In genomic region chr11:69326408-69327156, GRCm38 (mm10) we compare ENCODE assay signal across 8 mouse cellular contexts. TPM values are rescaled to one million over a fixed set of nuclear protein-coding genes. Genes with fewer than 3 reads are reported as not detected.
A peak's percentile ranks its signal among the peaks of the same experiment; 100 is the strongest.
DNase-seq lines count a peak whose midpoint lies in the region; ATAC-seq and TF ChIP-seq lines count a peak whose summit lies in the region.

No protein-coding gene starts in this region.

- DNase-seq in heart, adult 8-10 months (ENCODE audit: low spot score): no peak
- DNase-seq in G1E (ENCODE audit: low spot score): no peak
- DNase-seq in kidney, postnatal 14 days: peak; percentile 47
- DNase-seq in urinary bladder, postnatal 4 days (ENCODE audit: low spot score in 2 of 2): no peak

- peaks cover 37% of the 10 kb centered on the region for H3K27me3 ChIP-seq in heart, embryonic 12.5 days (replicated peaks)
- peaks cover 50% of the 10 kb centered on the region for H3K27me3 ChIP-seq in G1E (ENCODE audit: insufficient read depth, low read length)
- peaks cover 22% of the 10 kb centered on the region for H3K27me3 ChIP-seq in embryonic facial prominence, embryonic 15.5 days
- H3K27me3 ChIP-seq in neural tube, embryonic 12.5 days (replicated peaks): peaks cover 17% of the 10 kb centered on the region

- peak overlapping the region; percentile 56 for H3K4me3 ChIP-seq in heart, embryonic 12.5 days
- H3K4me3 ChIP-seq in G1E (ENCODE audit: low read depth, low read length): peak overlapping the region; percentile 73
- peak overlapping the region; percentile 51 for H3K4me3 ChIP-seq in embryonic facial prominence, embryonic 15.5 days (replicated peaks)
- H3K4me3 ChIP-seq in neural tube, embryonic 12.5 days: peak overlapping the region; percentile 54

- H3K4me2 ChIP-seq in heart, embryonic 12.5 days: peak overlapping the region; percentile 92
- H3K4me2 ChIP-seq in embryonic facial prominence, embryonic 15.5 days (replicated peaks): peak overlapping the region; percentile 89
- peak overlapping the region; percentile 94 for H3K4me2 ChIP-seq in neural tube, embryonic 12.5 days (replicated peaks)

- no peaks in the 10 kb centered on the region for H3K9me3 ChIP-seq in heart, embryonic 12.5 days (replicated peaks)
- no peaks in the 10 kb centered on the region for H3K9me3 ChIP-seq in G1E (replicated peaks)
- H3K9me3 ChIP-seq in embryonic facial prominence, embryonic 15.5 days (replicated peaks): no peaks in the 10 kb centered on the region
- no peaks in the 10 kb centered on the region for H3K9me3 ChIP-seq in neural tube, embryonic 12.5 days

- ATAC-seq in heart, embryonic 12.5 days (ENCODE audit: insufficient number of reproducible peaks, low FRiP score): no peak
- ATAC-seq in G1E (ENCODE audit: extremely low read depth, insufficient number of reproducible peaks, low FRiP score, poor library complexity, severe bottlenecking): no peak
- no peak for ATAC-seq in embryonic facial prominence, embryonic 15.5 days (ENCODE audit: insufficient number of reproducible peaks, low FRiP score, low TSS enrichment, low read depth)
- ATAC-seq in neural tube, embryonic 12.5 days (ENCODE audit: low FRiP score, low read depth): 0 out of 2 replicates have a peak, but pooled peaks have one; percentile 4
- ATAC-seq in activated CD4-positive, CD25-positive, alpha-beta regulatory T cell, adult 4 months: no peak

- no peak for TF ChIP-seq CTCF in G1E (IDR thresholded peaks at IDR 0.05; ENCODE audit: low read depth, low read length)

- no peak overlapping the region for H3K27ac ChIP-seq in heart, embryonic 12.5 days (ENCODE audit: poor library complexity, severe bottlenecking)
- no peak overlapping the region for H3K27ac ChIP-seq in embryonic facial prominence, embryonic 15.5 days (replicated peaks)
- no peak overlapping the region; the same call in 1 of the 2 replicates for H3K27ac ChIP-seq in neural tube, embryonic 12.5 days

- H3K36me3 ChIP-seq in heart, embryonic 12.5 days: no peaks in the 10 kb centered on the region
- peaks cover 12% of the 10 kb centered on the region for H3K36me3 ChIP-seq in G1E (replicated peaks)
- no peaks in the 10 kb centered on the region for H3K36me3 ChIP-seq in embryonic facial prominence, embryonic 15.5 days
- no peaks in the 10 kb centered on the region for H3K36me3 ChIP-seq in neural tube, embryonic 12.5 days

- 1% methylated on average over 45 of the region's 45 CpGs for WGBS in heart, embryonic 12.5 days
- WGBS in embryonic facial prominence, embryonic 15.5 days: under 1% methylated on average over 45 of the region's 45 CpGs
- WGBS in neural tube, embryonic 12.5 days: 2% methylated on average over 45 of the region's 45 CpGs

- peaks cover 50% of the 10 kb centered on the region for H3K4me1 ChIP-seq in heart, embryonic 12.5 days (replicated peaks)
- H3K4me1 ChIP-seq in G1E (ENCODE audit: insufficient read depth, low read depth, low read length): peaks cover 51% of the 10 kb centered on the region
- peaks cover 50% of the 10 kb centered on the region for H3K4me1 ChIP-seq in embryonic facial prominence, embryonic 15.5 days
- peaks cover 46% of the 10 kb centered on the region for H3K4me1 ChIP-seq in neural tube, embryonic 12.5 days

- H3K9ac ChIP-seq in heart, embryonic 12.5 days: peak overlapping the region; percentile 64
- peak overlapping the region; percentile 37 for H3K9ac ChIP-seq in embryonic facial prominence, embryonic 15.5 days
- H3K9ac ChIP-seq in neural tube, embryonic 12.5 days: peak overlapping the region; percentile 74

RNA-seq across cellular contexts. Expression of gene Kcnab3, which starts 0.5 kb away (rescaled TPM):
- 0.87 and 0.98 TPM in 2 replicates for polyA plus RNA-seq in heart, embryonic 12.5 days (2016; fragmentation: Nextera tagmentation; extraction: Ambion mirVana)
- total RNA-seq in heart, adult 8-10 months (2022): under 1 TPM in 3 of 4 experiments, not detected in 1; 0.17 to 0.38 (median 0.27) TPM
- total RNA-seq in G1E (2014; fragmentation: Nextera tagmentation): 0.58 and 1.2 TPM in 2 replicates
- 0.60 and 0.64 TPM in 2 replicates for total RNA-seq in G1E (2017)
- polyA plus RNA-seq in G1E (2012): 0.27 and 0.33 TPM in 2 replicates
- 2.8 and 3.0 TPM in 2 replicates for polyA plus RNA-seq in embryonic facial prominence, embryonic 15.5 days (2015; fragmentation: Nextera tagmentation; extraction: Ambion mirVana)
- polyA plus RNA-seq in neural tube, embryonic 12.5 days (2016; fragmentation: Nextera tagmentation; extraction: Ambion mirVana): 5.6 and 5.8 TPM in 2 replicates
- polyA plus RNA-seq in activated CD4-positive, CD25-positive, alpha-beta regulatory T cell, adult 4 months (2017; shearing (Covaris generic)): under 1 TPM; 0.31 to 0.89 TPM

RNA-seq across cellular contexts. Expression of gene Trappc1, which starts 2.8 kb away (rescaled TPM):
- 168 and 176 TPM in 2 replicates for polyA plus RNA-seq in heart, embryonic 12.5 days (2016; fragmentation: Nextera tagmentation; extraction: Ambion mirVana)
- 10 to 100 TPM; 46.5 to 50.6 (median 49.2) TPM for total RNA-seq in heart, adult 8-10 months (2022)
- total RNA-seq in G1E (2014; fragmentation: Nextera tagmentation) (138 and 139 TPM in 2 replicates), G1E (2017) (116 and 127 TPM in 2 replicates)
- polyA plus RNA-seq in G1E (2012): 7.4 and 10.1 TPM in 2 replicates
- polyA plus RNA-seq in embryonic facial prominence, embryonic 15.5 days (2015; fragmentation: Nextera tagmentation; extraction: Ambion mirVana): 150 and 156 TPM in 2 replicates
- 179 and 194 TPM in 2 replicates for polyA plus RNA-seq in neural tube, embryonic 12.5 days (2016; fragmentation: Nextera tagmentation; extraction: Ambion mirVana)
- polyA plus RNA-seq in activated CD4-positive, CD25-positive, alpha-beta regulatory T cell, adult 4 months (2017; shearing (Covaris generic)): 100 to 1,000 TPM; 109 to 112 TPM

RNA-seq across cellular contexts. Expression of gene Cntrob, which starts 3.0 kb away (rescaled TPM):
- 18.6 and 21.8 TPM in 2 replicates for polyA plus RNA-seq in heart, embryonic 12.5 days (2016; fragmentation: Nextera tagmentation; extraction: Ambion mirVana)
- total RNA-seq in heart, adult 8-10 months (2022): 1 to 10 TPM; 1.8 to 5.1 (median 2.6) TPM
- 30.3 and 42.0 TPM in 2 replicates for total RNA-seq in G1E (2014; fragmentation: Nextera tagmentation)
- total RNA-seq in G1E (2017): 19.2 and 26.0 TPM in 2 replicates
- polyA plus RNA-seq in G1E (2012): 30.8 and 35.4 TPM in 2 replicates
- 22.6 and 27.8 TPM in 2 replicates for polyA plus RNA-seq in embryonic facial prominence, embryonic 15.5 days (2015; fragmentation: Nextera tagmentation; extraction: Ambion mirVana)
- 32.1 and 32.6 TPM in 2 replicates for polyA plus RNA-seq in neural tube, embryonic 12.5 days (2016; fragmentation: Nextera tagmentation; extraction: Ambion mirVana)
- polyA plus RNA-seq in activated CD4-positive, CD25-positive, alpha-beta regulatory T cell, adult 4 months (2017; shearing (Covaris generic)): 10 to 100 TPM in 1 of 2 experiments, 1 to 10 TPM in 1; 9.2 to 10.7 TPM

RNA-seq across cellular contexts. Expression of gene Rnf227, which starts 13.7 kb away (rescaled TPM):
- polyA plus RNA-seq in heart, embryonic 12.5 days (2016; fragmentation: Nextera tagmentation; extraction: Ambion mirVana): 6.7 and 8.5 TPM in 2 replicates
- total RNA-seq in heart, adult 8-10 months (2022): under 1 TPM; 0.34 to 0.44 (median 0.39) TPM
- not detected in 2 replicates for total RNA-seq in G1E (2014; fragmentation: Nextera tagmentation)
- total RNA-seq in G1E (2017): 0.06 and 0.11 TPM in 2 replicates
- polyA plus RNA-seq in G1E (2012): not detected in 2 replicates
- polyA plus RNA-seq in embryonic facial prominence, embryonic 15.5 days (2015; fragmentation: Nextera tagmentation; extraction: Ambion mirVana): 24.5 and 24.7 TPM in 2 replicates
- polyA plus RNA-seq in neural tube, embryonic 12.5 days (2016; fragmentation: Nextera tagmentation; extraction: Ambion mirVana): 51.3 and 58.6 TPM in 2 replicates
- polyA plus RNA-seq in activated CD4-positive, CD25-positive, alpha-beta regulatory T cell, adult 4 months (2017; shearing (Covaris generic)): 1 to 10 TPM; 2.4 to 3.4 TPM

RNA-seq across cellular contexts. Expression of gene Chd3, which starts 42.6 kb away (rescaled TPM):
- polyA plus RNA-seq in heart, embryonic 12.5 days (2016; fragmentation: Nextera tagmentation; extraction: Ambion mirVana): 19.2 and 23.5 TPM in 2 replicates
- 10 to 100 TPM; 16.7 to 20.4 (median 18.3) TPM for total RNA-seq in heart, adult 8-10 months (2022)
- total RNA-seq in G1E (2014; fragmentation: Nextera tagmentation) (120 TPM in 2 replicates), G1E (2017) (55.6 and 71.0 TPM in 2 replicates)
- polyA plus RNA-seq in G1E (2012): 183 and 212 TPM in 2 replicates
- polyA plus RNA-seq in embryonic facial prominence, embryonic 15.5 days (2015; fragmentation: Nextera tagmentation; extraction: Ambion mirVana): 88.3 and 91.8 TPM in 2 replicates
- 87.1 and 93.0 TPM in 2 replicates for polyA plus RNA-seq in neural tube, embryonic 12.5 days (2016; fragmentation: Nextera tagmentation; extraction: Ambion mirVana)
- polyA plus RNA-seq in activated CD4-positive, CD25-positive, alpha-beta regulatory T cell, adult 4 months (2017; shearing (Covaris generic)): 10 to 100 TPM; 58.7 to 62.7 TPM
